Mouse (Mus musculus): ENCODE results near the gene Ciapin1. TPM values are rescaled to one million over a fixed set of nuclear protein-coding genes. Genes with fewer than 3 reads are reported as not detected.

Gene Ciapin1
- total and polyA plus RNA-seq, 2 experiments from 2014 or later = 50.1 to 120 TPM

GRCm38 (mm10) chr8:94828284-94828683 is 9.9 kb downstream of the Ciapin1 start:
- Histone ChIP-seq H3K9ac (no peak overlapping the region), H3K4me2 (ENCODE audit: low read depth) (no peak overlapping the region), H3K4me3 (ENCODE audit: low read depth, low read length) (no peak overlapping the region), H3K9me3 (ENCODE audit: low read length) (no peaks in the 10 kb centered on the region), H3K27me3 (ENCODE audit: insufficient read depth, low read length) (no peaks in the 10 kb centered on the region), H3K4me1 (ENCODE audit: insufficient read depth) (no peaks in the 10 kb centered on the region), H3K36me3 (ENCODE audit: insufficient read depth) (peaks cover 57% of the 10 kb centered on the region), H3K27ac (ENCODE audit: low read depth, low read length) (no peak overlapping the region)
- WGBS = 86% methylated on average over 6 of the region's 6 CpGs
- DNase-seq (no peak), ATAC-seq (no peak)
- no peak for TF ChIP-seq CTCF (IDR thresholded peaks at IDR 0.05; ENCODE audit: low read depth)

DNA sequence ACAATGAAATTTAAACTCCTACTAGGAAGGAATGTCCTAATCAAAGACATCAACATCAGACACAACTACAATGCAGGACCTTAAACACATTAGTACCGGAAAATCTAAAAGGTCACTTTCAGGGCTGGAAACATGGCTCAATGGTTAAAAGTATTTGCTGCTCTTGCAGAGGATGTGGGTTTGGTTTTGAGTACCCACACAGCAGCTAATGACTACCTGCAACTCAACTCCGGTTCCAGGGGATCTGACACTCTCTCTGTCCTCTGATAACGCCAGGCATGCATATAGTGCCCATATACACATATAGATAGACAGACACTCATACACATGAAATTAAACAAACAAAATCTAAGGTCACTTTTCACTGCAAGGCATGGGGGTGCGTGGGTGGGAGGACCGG is 11.9 kb downstream of the Ciapin1 start:
- Histone ChIP-seq H3K4me1 (ENCODE audit: insufficient read depth) (no peaks in the 10 kb centered on the region), H3K27me3 (ENCODE audit: insufficient read depth, low read length) (no peaks in the 10 kb centered on the region), H3K9ac (no peak overlapping the region), H3K4me2 (ENCODE audit: low read depth) (no peak overlapping the region), H3K4me3 (ENCODE audit: low read depth, low read length) (no peak overlapping the region), H3K27ac (ENCODE audit: low read depth, low read length) (no peak overlapping the region), H3K36me3 (ENCODE audit: insufficient read depth) (peaks cover 52% of the 10 kb centered on the region), H3K9me3 (ENCODE audit: low read length) (no peaks in the 10 kb centered on the region)
- 94% methylated on average over 5 of the region's 5 CpGs for WGBS
- TF ChIP-seq CTCF (IDR thresholded peaks at IDR 0.05; ENCODE audit: low read depth) = no peak
- DNase-seq (no peak), ATAC-seq (no peak)

GRCm38 (mm10) chr8:94825170-94825569 is 13.0 kb downstream of the Ciapin1 start:
- ATAC-seq = no peak
- no peak overlapping the region for H3K27ac ChIP-seq (ENCODE audit: low read depth, low read length)
- H3K9ac ChIP-seq = no peak overlapping the region
- H3K4me3 ChIP-seq (ENCODE audit: low read depth, low read length) = no peak overlapping the region
- H3K27me3 ChIP-seq (ENCODE audit: insufficient read depth, low read length) = no peaks in the 10 kb centered on the region
- 80% methylated on average over 6 of the region's 6 CpGs for WGBS
- H3K4me1 ChIP-seq (ENCODE audit: insufficient read depth) = no peaks in the 10 kb centered on the region
- H3K4me2 ChIP-seq (ENCODE audit: low read depth) = no peak overlapping the region
- no peak for DNase-seq
- no peak for TF ChIP-seq CTCF (IDR thresholded peaks at IDR 0.05; ENCODE audit: low read depth)
- peaks cover 45% of the 10 kb centered on the region for H3K36me3 ChIP-seq (ENCODE audit: insufficient read depth)
- no peaks in the 10 kb centered on the region for H3K9me3 ChIP-seq (ENCODE audit: low read length)

DNA sequence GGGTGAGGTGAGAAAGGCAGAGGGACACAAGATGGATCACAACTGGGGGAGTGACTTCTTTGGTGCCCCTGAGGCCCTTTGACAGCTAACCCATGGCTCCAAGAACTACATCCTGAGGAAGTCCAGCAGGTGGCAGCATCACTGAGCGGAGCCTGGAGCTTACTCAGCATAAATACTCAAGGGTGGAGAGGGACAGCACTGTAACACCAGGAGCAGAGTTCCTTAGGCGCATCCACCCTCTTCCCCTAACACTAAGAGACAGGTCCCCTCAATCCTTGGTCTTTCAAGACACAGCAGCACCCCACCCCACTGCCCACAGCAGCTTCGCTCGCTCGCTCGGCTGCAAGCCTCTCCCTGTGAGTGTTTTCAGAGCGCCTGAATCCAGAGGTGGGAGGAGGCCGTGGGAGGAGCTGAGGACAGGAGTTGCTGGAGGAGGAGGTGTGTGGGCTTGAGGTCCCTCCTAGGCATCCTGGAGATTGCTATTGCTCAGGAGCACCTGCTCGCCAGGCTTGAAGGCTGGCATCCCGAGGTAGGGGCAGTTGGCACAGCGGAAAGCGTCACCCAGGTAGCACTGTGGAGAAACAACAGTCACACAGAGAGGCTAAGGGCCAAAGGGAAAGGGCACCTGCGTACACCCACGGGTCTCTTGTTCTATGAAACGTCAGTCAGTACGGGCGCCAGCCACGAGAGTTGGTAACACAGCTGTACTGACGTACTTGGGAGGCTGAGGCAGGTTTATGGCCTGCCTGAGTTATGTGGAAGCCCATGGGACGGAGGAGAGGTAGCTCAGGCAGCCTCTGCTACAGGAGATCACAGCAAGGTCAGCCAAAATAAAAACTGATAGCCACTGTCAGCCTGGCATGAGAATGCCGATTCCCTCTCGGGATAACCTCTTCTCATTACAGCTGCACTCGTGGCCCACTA is 15.3 kb downstream of the Ciapin1 start:
- WGBS = 79% methylated on average over 23 of the region's 23 CpGs
- Histone ChIP-seq H3K9me3 (ENCODE audit: low read length) (no peaks in the 10 kb centered on the region), H3K9ac (no peak overlapping the region), H3K36me3 (ENCODE audit: insufficient read depth) (peaks cover 40% of the 10 kb centered on the region), H3K4me1 (ENCODE audit: insufficient read depth) (no peaks in the 10 kb centered on the region), H3K27me3 (ENCODE audit: insufficient read depth, low read length) (no peaks in the 10 kb centered on the region), H3K4me3 (ENCODE audit: low read depth, low read length) (no peak overlapping the region), H3K27ac (ENCODE audit: low read depth, low read length) (no peak overlapping the region), H3K4me2 (ENCODE audit: low read depth) (no peak overlapping the region)
- peak; percentile 80 for TF ChIP-seq CTCF (IDR thresholded peaks at IDR 0.05; ENCODE audit: low read depth)
- DNase-seq (peak; percentile 63), ATAC-seq (peak; percentile 84)

DNA sequence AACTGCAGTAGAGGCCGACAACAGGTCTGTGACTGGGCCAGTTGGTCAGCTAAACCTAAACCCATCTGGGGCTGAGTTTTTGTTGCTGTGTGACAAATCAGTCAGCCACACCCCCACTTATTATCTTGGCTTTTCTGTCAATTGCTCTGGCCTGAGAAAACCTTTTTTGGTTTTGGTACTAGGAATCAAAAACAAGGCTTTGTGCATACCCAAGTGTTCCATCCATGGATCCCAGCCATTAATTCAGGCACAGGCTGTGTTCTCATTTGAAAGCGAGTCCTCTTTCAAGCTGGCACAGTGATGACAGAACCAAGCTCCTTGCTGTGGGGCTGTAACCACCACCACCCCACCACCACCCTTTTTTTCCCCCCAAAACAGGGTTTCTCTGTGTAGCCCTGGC is 16.8 kb downstream of the Ciapin1 start:
- no peak for TF ChIP-seq CTCF (IDR thresholded peaks at IDR 0.05; ENCODE audit: low read depth)
- Histone ChIP-seq H3K4me3 (ENCODE audit: low read depth, low read length) (no peak overlapping the region), H3K27me3 (ENCODE audit: insufficient read depth, low read length) (no peaks in the 10 kb centered on the region), H3K4me2 (ENCODE audit: low read depth) (no peak overlapping the region), H3K36me3 (ENCODE audit: insufficient read depth) (peaks cover 30% of the 10 kb centered on the region), H3K9ac (no peak overlapping the region), H3K27ac (ENCODE audit: low read depth, low read length) (no peak overlapping the region), H3K4me1 (ENCODE audit: insufficient read depth) (no peaks in the 10 kb centered on the region), H3K9me3 (ENCODE audit: low read length) (no peaks in the 10 kb centered on the region)
- WGBS = 73% methylated on average over 2 of the region's 2 CpGs
- DNase-seq = no peak
- no peak for ATAC-seq

- Histone ChIP-seq H3K4me3 (ENCODE audit: low read depth, low read length) (no peak overlapping the region), H3K27me3 (ENCODE audit: insufficient read depth, low read length) (no peaks in the 10 kb centered on the region), H3K4me2 (ENCODE audit: low read depth) (no peak overlapping the region), H3K27ac (ENCODE audit: low read depth, low read length) (no peak overlapping the region), H3K4me1 (ENCODE audit: insufficient read depth) (no peaks in the 10 kb centered on the region), H3K36me3 (ENCODE audit: insufficient read depth) (peaks cover 28% of the 10 kb centered on the region), H3K9me3 (ENCODE audit: low read length) (no peaks in the 10 kb centered on the region), H3K9ac (no peak overlapping the region)
- DNase-seq (no peak), ATAC-seq (no peak)
- no peak for TF ChIP-seq CTCF (IDR thresholded peaks at IDR 0.05; ENCODE audit: low read depth)
- 82% methylated on average over 7 of the region's 7 CpGs for WGBS
These were observed 17.6 kb downstream of the Ciapin1 start for GRCm38 (mm10) chr8:94820553-94820952.

- H3K4me3 ChIP-seq (ENCODE audit: low read depth, low read length) = no peak overlapping the region
- H3K9me3 ChIP-seq (ENCODE audit: low read length) = no peaks in the 10 kb centered on the region
- ATAC-seq = no peak
- H3K27ac ChIP-seq (ENCODE audit: low read depth, low read length) = no peak overlapping the region
- no peaks in the 10 kb centered on the region for H3K27me3 ChIP-seq (ENCODE audit: insufficient read depth, low read length)
- 83% methylated on average over 6 of the region's 6 CpGs for WGBS
- peaks cover 22% of the 10 kb centered on the region for H3K36me3 ChIP-seq (ENCODE audit: insufficient read depth)
- no peak for TF ChIP-seq CTCF (IDR thresholded peaks at IDR 0.05; ENCODE audit: low read depth)
- H3K9ac ChIP-seq = no peak overlapping the region
- H3K4me2 ChIP-seq (ENCODE audit: low read depth) = no peak overlapping the region
- no peaks in the 10 kb centered on the region for H3K4me1 ChIP-seq (ENCODE audit: insufficient read depth)
- DNase-seq = no peak
These were observed 18.4 kb downstream of the Ciapin1 start for GRCm38 (mm10) chr8:94819671-94820179.

Data from forebrain, postnatal 0 days (tissue).